Mouse (Mus musculus): ENCODE data around the gene Dapk2.

Gene Dapk2

DNA sequence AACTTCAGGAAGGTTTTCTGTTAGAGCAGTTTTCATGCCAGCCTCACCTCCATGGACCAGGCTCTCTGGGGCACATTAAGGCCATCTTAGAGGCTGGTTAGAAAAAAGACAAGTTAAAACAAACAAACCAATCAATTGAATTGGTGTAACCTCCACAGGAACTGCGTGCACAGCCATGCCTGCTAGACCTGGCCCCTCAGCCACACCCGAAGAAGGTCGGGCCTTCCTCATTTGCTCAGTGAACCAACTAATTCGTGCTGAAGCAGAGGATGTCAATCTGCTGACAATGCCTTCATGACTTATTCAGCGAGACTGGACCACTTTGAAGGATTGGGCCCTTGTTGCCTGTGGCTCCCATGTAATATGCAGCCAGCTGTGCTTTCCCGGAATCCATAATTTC lies 28.4 kb downstream of the Dapk2 start:
- no peak for DNase-seq (ENCODE audit: low spot score)

DNA sequence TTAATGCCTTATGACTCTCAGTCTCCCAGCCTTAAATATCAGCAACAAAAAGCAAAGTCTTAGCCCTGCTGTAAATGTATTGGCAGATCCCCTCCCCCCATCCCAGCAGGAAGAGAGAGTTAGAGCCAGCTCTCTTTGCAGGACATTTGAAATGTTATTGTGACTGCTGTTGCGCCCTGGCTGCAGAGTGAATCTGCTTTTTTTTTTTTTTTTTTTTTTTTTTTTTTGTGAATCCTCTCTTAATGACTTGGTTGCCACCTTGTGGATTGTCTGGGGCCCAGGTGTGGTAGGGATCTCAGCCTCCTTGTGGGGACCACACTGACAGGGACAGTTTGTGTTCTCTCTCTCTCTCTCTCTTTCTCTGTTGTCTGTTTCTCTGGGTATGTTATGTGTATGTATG lies 31.0 kb downstream of the Dapk2 start:
- no peak for DNase-seq (ENCODE audit: low spot score)

DNA sequence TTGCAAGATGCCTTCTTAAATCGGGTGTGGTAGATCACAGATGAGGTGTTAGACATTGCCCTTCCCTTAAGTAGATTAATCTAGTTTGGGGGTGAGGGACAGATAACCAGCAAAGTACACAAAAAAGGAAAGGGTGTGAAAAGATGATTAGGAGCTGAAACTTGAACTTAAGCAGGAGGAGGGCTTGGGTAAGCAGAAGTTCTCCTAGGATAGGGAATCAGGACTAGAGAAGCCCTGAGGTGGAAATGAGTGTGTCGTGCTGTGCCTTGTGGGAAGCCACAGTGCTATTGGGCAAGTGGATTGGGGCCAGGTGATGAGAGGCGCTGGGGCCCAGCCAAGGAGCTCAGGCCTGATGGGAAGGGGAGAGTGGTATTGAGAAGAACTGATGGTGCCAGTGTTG lies 36.0 kb downstream of the Dapk2 start:
- no peak for DNase-seq (ENCODE audit: low spot score)

DNA sequence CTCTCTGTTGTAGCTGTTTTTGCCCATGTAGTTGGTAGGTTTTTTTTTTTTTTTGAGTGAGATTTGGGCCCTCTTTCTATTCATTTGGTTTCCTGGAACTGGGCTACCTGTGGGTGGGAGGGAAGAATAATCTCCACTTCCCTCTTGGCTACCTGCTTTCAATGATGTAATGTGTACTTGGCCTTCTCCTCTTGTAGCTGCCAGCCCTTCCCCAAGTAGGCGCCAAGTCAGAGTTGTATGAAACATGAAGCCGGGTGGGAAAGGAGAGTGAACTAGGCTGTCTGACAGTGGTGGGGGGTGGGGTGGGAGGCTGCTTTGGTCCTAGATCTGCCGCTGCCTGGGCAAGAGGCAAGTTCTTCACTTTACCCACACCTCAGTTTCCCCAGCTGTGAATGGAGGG lies 38.5 kb downstream of the Dapk2 start:
- DNase-seq (ENCODE audit: low spot score): no peak

DNA sequence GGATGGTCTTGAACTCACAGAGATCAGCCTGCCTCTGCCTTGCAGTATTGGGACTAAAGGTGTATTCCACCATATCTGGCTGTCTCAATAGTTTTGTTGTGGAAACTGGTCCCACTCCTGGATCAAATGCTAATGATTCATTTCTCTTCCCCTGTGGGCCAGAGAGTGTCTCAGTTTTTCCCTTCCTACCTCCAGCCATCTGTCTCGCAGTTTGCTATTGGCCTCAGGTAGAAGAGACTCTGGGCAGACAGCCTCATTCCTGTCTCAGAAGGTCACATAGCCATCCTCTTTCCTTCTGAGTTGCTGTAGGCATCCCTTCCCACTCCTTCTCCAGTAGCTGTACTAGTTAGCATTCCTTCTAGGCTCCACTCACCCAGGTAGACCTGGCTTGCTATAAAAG lies 40.5 kb downstream of the Dapk2 start:
- no peak for DNase-seq (ENCODE audit: low spot score)

DNA sequence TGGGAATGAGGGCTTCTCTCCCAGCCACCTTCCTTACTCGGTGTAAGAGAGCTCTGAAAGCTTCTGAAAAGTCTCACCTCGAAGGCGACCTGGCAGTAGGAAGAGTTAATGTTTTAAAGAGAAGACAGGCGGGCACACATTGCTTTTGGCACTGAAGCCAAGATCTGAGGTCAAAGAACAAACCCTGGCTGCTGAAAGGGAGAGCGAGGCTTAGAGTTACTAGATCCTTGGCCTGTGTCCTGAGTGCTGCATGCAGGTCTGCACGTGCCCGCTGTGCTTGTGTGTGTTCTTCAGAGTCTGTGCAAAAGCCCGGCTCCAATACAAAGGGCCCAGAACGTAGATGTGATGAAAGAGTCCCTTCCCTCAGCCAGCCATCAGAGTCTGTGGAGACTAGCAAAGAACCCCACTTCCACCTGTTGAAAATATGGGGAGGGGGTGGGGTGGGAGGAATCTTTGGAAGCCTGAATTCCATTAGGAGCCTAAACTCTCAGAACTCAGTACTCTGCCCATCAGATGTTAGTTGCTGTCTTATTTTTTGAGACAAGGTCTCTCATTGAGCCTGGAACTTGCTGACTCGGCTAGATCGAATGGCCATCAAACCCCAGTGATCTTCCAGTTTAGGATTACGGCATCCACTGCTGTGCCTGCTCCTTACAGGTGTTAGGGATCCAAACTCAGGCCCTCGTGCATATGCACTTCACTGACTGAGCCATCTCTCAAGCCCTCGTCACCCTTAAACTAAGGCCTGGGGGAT lies 41.8 kb downstream of the Dapk2 start:
- DNase-seq (ENCODE audit: low spot score): no peak

DNA sequence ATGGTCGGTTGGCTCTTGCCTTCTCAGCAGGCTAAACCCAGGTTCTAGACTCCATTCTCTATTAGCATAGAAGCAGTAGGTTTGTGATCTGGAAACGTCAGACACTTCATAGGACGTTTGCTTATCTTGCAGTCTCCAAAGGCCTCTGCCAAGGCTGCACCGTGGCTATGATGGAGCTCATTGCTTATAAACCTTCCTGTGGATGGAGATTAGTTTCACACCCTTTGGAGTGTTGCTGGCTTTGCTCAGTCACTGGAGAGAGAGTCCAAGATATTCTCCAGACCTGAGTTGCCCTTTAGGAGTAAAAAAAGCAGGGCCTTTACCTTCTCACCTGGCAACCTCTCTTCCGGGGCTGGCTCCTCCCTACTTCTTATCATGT lies 42.4 kb downstream of the Dapk2 start:
- no peak for DNase-seq (ENCODE audit: low spot score)

DNA sequence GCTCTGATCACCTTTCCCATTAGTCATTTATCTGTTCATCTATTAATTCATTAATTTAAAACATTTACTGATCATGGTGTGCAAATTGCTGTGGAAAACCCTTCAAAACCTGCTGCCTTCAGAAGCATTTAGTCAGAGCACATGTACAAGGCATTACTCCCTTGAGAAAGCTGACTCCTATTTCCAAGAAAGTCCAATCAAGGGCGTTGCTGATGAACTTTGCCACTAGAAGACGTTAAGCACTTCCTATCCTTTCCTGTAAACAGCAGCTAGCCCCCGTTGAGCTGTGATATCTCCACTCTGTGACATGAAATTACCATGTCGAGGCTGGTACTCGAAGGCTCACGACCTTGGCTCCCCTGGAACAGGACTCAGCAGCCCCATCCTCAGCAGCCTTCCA lies 43.6 kb downstream of the Dapk2 start:
- no peak for DNase-seq (ENCODE audit: low spot score)

DNA sequence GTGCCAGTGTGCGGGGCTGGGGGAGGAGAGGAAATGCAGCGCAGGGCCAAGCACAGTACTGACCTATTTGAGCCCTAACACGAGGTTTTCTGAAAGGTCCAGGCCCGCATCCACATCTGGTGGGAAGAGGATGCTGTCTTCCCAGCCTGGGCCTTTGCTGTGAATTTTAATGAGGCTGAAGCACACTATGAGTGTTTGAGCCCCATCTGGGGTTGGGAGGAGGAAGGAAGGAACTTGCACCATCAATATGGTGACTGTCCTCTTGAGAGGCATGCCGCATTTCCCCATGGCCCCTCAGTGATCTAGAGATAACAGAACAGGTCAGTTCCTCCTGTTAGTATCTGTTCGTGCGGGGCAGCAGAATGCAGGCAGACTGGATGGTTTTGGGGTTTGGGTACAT lies 44.4 kb downstream of the Dapk2 start:
- DNase-seq (ENCODE audit: low spot score): no peak

DNA sequence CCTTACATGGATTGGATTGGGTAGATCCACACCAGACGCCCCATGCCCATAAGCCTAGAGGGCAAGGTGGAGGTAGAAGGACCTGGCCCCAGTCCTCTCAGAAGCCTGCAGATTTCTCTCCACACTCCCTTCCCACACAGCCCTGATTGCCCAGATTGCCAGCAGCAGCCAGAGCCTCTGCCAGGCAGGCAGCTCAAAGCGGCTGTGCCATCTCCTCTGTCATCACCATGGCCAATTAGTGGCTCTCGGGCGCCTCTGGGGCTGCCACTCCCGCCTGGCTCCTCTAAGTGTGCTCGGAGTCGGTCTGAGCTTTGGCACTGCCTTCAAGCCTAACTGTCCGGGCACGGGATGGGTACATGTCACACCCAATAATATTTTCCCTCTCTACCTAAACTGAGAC lies 47.7 kb downstream of the Dapk2 start:
- DNase-seq (ENCODE audit: low spot score): no peak

DNA sequence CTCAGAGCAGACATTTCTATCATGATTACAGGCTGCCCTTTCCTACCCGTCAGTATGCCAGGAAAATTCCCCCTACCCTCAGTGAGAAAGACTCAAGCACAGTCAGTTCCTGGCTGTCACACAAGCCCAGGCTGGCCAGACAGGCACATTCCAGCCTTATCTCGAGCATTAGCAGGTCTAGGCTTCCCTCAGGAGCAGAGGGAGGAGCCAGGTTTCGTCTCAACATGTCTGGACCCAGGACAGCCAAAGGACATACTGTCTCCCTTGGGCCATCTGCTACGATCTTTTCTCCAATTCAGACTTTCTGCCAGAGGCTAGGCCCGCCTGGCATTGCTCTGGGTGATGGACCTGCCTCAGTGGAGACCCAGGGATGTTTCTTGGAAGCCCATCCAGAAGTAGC lies 48.8 kb downstream of the Dapk2 start:
- no peak for DNase-seq (ENCODE audit: low spot score)

DNA sequence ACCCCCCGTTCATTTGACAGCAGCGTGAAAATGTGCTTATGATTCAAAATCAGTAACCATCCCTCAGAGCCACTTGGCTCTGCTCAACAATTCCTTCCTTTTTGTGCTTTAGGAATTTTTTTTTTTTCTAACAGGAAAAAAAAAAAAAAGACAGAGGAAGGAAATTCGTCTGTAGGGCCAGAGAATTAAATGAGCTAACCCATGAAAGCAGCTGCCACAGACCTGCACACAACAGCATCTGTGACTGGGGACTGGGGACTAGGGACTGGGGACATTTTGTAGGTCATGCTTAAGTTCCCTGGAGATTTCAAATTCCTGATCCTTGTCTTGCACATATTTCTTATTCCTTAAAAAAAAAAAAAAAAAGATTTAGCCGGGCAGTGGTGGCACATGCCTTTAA lies 53.4 kb downstream of the Dapk2 start:
- DNase-seq (ENCODE audit: low spot score): no peak

DNA sequence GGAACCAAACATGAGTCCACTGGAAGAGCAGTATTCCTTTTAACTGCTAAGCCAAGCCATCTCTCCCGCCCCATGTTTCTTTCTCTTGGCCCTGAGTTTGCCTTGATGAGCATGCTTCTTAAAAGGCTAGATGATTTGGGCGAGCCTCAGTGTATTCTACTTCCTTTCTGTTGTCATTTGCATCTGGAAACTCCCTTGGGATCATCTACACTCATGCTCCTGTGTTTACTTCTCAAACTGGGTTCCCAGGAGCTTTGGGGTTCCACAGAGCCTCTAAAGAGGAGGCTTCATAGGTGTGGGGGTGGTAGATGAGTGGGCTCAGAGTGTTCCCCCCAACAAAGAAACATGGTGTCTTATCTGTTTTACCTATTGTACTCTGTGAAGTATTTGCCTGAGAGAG lies 54.1 kb downstream of the Dapk2 start:
- DNase-seq (ENCODE audit: low spot score): no peak

DNA sequence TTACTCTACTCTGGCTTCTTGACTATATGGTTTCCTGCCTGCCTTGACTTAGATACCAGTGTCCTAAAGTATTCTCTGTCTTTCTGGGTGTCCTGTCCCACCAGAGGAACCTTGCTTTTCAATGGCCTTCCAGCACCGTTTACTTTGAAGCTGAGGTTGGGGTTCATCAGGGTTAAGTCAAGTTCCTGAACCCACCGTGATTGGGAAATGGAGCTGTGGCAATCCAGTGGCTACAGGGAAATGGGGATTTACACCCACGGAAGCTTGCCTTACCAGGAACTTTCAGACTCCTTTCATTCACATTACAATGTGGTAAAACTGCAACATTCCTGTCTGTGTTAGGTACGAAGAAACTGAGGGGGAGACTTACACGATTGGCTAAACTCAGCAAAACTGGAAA lies 54.8 kb downstream of the Dapk2 start:
- no peak for DNase-seq (ENCODE audit: low spot score)

DNA sequence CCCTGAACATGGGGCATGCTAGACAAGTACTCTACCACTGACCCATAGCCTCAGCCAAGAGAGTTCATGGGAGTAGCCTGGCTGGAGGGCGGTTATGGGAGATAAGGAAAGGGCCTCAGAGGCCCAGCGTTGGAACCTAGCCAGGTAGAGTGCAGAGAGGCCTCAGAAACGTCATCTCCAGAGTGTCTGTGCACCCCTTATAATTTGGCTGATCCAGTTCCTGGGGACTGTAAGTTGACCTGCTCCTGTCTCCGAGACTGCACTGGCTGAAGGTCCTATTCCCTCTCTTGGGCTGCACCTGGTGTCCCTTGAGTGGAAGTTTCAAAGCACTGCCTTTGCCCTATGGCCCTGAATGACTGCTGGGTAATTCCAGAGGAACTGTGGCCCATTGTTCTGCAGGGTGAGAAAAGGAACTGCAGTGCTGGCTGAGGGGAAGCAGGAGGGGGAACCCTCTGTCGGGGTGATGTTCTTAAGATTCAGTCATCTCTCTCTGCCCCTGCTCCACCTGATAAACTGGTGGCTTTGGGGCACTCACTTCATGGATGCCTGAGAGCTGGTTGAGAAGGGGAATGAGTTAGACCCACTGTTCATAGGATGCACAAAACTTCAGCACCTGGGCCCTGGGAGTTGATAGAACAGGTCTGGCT lies 55.5 kb downstream of the Dapk2 start:
- DNase-seq (ENCODE audit: low spot score): no peak

DNA sequence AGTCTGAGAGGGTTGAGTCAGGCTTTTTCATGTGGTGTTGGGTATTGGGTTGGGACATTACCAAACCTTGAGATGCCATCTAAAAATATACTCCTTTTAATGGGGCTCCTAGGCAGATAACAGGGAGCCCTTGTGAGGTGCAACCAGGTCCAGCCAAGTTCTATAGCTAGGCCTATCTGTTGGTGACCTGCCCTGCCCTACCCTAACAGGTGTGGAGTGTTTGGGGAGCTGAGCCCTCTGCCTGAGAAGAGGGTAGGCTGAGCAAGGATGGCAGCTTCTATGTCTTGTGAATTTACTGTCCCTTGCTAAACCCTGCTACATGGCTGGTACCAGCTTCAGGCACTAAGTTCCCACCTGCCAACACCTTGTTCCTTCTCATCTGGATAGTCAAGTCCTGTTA lies 57.5 kb downstream of the Dapk2 start:
- DNase-seq (ENCODE audit: low spot score): no peak

DNA sequence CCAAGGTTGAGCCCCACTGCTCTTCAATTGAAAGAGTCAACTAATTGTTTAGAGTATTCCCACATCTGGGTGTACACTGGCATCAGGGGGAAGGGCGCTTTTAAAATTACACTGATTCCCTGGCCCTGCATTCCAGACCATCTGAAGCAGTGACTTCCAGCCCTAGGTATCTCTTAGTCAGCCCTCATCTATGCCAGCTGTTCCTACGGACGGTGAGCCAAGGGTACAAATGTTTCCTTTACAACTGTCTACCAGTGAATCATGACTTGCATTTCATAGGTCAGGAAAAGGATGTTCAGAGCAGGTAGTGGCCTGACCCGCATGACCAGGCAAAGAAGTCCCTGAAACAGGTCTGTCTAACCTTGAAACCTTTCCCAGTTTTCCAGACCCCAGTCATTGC lies 59.9 kb downstream of the Dapk2 start:
- no peak for DNase-seq (ENCODE audit: low spot score)

DNA sequence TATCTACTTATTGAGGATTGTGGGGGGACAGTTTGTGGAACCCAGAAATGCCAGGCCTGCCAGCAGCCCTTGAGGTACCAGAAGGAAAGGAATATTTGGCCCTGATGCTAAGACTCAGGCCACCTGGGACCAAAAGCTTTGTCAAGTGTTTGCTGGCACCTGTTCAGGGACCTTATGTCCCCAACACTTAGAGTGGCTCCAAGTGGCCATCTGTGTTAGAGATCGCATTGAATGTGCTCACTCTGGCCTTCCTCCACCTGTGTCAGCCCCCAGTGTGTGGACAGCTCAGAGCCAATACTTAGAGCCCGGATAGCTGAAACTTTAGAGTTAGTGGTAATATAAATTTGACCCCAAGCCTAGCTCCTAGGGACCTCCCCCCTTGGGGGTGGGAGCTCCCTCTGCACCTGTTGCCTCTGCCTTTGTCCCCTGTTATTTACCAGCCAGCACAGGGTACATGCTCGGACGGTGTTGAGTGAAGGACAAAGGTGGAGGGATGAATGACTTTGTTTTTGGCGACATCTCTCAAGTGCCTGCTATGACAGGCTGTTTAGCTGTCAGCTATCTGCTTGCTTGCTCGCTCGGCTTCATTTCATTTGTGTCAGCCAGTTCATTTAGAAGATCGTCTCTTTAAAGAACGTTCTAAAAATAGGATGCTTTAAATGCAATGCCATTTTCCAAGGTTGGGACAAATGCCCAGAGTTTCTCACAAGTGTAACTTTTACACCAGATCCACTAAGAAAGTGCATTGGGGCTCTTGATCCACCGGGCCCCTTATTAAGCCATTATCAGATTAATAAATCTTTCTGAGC lies 61.1 kb downstream of the Dapk2 start:
- DNase-seq (ENCODE audit: low spot score): no peak

DNA sequence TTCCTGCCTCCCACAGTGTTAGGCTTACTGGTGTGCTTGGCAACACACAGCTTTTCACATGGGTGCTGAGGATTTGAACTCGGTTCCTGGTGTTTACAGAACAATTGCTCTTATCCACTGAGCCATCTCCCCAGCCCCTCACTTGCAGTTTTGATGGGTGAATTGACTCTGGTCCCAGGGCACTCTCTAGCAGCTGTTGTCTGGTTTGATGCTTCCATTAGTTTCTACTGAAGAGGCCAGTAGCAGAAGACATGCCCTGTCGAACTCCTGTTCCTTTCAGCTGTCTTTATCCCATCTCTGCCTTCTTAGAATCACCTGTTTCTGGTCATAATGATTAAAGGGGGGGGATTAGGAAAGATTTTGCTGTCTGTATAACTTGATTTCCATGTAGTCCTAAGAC lies 65.8 kb downstream of the Dapk2 start:
- no peak for DNase-seq (ENCODE audit: low spot score)

DNA sequence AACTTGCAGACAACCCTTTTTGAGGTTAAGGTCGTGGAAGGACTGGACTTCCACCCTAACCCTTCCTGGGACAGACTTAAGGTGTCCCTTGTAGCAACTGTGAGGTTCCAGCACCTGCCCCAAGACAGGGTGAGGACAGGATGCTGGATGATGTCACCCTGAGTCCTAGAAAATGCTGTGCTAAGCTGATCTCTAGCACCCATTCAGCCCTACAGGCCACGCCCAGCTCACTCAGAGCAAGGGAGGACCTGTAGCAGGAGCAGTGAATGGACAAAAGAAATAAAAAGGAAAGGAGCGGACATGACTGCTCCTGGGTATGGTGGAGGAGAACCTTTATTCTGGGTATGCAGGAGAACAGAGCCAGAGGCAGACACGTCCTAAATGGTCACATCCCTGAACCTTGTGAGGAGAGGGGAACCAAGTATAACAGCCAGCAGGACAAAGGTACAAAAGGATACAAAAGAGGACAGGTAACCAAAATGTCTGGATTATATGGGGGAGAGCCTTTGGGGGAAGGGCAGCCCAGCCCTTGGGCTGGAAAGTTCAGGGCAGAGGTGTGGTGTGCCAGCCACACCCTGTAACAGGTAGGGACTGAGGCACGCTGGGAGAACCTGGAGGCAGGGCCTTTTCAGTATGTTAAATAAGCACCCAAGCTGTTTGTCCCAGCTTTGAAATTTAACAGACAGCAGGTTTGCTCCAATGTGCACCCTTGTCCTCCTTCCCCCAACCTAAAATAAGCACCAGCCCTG lies 67.9 kb downstream of the Dapk2 start:
- no peak for DNase-seq (ENCODE audit: low spot score)

DNA sequence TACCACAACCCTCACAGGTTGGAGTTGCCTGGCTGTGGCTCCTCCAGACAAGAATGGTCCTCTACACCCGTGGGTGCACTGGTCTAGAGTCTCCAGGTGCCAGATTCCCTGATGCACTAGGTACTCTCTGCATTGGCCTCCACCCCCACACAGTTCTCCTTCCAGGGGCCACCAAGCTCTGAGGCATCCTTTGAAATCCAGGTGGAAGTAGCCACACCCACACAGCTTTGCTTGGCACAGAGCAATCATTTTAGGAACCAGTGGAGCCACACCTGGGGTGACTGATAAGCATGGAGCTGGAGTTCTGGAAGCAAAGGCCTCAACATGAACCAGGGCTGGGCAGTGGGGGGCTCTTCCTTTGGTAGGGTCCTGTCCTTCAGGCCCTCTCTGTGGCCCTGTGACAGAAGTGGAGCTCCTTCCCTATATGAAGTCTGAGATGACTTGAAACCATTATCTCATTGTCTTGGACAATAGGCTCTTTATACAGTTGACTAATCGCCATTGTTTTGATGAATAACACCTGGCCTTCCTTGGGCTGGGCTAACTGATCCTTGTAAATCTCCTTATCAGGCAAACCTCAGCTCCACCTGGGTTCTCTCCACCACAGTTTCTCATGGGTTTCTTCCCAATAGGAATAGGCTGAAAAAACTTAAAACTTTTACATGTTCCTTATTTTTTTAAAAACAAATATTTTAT lies 70.6 kb downstream of the Dapk2 start:
- no peak for DNase-seq (ENCODE audit: low spot score)

Data from left cerebral cortex, adult 11 months (tissue).